Mouse (Mus musculus): Measurements from ENCODE around the gene Sgip1.

Gene Sgip1

GRCm38 (mm10) chr4:102899683-102900082, 158.6 kb downstream of the Sgip1 start:
- no peak for DNase-seq (ENCODE audit: extremely low spot score)

DNA sequence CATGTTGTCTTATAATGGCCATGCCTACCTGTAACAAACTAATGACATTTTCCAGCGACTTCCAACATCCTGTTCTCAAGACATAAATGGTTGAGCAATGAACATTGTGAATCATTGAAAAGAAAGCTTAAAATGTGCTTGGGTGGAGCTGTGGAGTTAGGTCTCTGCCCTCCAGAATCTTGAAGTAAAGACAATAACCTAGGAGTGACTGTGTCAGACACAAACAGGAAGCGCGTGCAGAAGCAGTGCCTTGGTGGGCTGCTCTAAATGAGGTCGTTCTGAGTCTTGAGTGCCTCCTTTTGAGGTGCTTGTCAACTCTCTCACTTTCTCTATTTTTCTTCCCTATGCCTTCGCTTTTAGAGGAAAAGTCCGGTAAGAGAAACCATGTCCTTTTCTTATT, 159.1 kb downstream of the Sgip1 start:
- no peak for DNase-seq (ENCODE audit: extremely low spot score)

GRCm38 (mm10) chr4:102907843-102908427, 166.8 kb downstream of the Sgip1 start:
- no peak for DNase-seq (ENCODE audit: extremely low spot score)

GRCm38 (mm10) chr4:102910191-102910590, 169.1 kb downstream of the Sgip1 start:
- no peak for DNase-seq (ENCODE audit: extremely low spot score)

DNA sequence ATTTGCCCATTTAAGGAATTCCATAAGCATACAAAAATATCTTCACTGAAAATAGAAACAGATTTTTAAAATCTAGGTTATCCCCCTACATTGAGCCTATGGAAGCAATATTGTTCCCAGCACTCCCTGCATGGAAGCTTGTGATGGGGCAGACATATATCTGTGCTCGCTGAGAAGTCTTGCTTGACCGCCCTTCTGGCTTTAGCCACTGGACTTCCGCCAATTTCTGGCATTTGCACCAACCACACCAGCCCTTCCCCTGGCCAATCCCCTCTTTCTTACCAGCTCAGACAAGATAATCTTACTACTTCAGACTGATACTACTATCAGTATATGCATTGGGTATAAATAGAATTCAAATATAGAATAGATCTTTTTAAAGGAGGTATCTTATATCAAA, 172.1 kb downstream of the Sgip1 start:
- DNase-seq (ENCODE audit: extremely low spot score) = no peak

DNA sequence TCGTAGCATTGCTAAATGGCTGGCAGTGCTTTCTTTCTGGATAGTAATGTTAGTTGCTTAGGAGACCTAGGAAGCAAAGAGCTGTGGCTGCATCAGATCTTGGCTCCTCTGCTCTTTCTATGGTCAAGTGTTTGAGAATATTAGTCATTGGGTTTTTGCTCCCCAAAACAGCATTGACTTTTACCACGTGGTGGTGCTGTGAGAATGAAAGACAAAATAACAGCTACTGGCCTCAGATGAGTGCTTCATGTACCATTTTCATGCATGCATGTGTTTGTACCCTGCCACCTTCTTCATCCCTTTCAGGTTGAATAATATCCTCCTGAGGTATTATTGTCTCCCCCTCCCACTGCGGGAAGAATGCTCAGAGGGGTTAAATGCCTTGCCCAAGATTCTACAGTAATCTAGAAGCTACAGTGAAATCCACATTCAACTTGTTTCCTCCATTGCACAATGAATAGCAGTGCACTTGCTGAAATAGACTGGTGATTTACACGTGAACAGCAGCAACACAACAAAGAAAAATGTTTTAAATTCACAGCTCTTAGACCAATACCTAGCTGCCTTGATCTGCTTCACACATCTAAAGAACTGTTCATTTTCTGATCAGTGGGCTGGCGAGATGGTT, 172.7 kb downstream of the Sgip1 start:
- no peak for DNase-seq (ENCODE audit: extremely low spot score)

- no peak for DNase-seq (ENCODE audit: extremely low spot score)
These were observed 177.1 kb downstream of the Sgip1 start for GRCm38 (mm10) chr4:102918191-102918590.

GRCm38 (mm10) chr4:102929491-102929890, 188.4 kb downstream of the Sgip1 start:
- no peak for DNase-seq (ENCODE audit: extremely low spot score)

DNA sequence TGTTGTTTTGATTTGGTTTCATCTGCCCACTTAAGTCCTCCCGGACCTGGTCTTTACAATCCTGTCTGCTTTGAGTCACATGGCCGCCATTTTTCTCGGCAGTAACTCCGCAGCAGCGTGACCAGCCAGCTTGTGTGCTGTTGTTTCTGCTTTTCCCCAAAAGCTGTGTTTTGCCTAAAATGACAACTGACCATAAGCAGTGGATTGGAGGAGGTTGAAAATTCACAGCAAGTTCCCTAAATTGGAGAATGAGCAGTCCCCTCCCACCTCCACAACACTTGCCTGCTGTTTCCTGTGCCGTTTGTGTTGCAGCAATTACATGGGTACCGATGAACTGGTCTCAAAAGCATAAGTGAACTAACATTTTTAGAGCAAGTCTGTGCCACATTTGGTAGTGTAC, 189.6 kb downstream of the Sgip1 start:
- DNase-seq (ENCODE audit: extremely low spot score) = no peak

DNA sequence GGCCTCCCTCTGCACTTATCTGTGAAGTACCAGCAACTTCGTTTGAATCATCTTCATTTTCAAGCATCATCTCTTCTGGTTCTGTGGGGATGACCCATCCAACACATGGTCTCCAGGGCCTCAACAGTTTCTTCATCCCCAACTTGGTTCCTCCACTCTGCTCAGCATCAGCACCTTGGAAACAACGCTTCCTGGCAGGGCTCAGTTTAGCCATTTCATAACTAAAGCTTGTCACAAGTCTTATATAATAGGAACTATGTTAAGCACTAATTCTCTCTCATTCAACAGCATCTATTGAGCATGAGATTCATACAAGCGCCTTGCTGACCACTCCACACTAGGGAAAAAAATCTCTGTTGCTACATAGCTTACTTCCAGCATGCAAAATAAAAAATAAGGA, 199.2 kb downstream of the Sgip1 start:
- DNase-seq (ENCODE audit: extremely low spot score) = no peak

GRCm38 (mm10) chr4:102940738-102941137, 199.6 kb downstream of the Sgip1 start:
- DNase-seq (ENCODE audit: extremely low spot score) = no peak

DNA sequence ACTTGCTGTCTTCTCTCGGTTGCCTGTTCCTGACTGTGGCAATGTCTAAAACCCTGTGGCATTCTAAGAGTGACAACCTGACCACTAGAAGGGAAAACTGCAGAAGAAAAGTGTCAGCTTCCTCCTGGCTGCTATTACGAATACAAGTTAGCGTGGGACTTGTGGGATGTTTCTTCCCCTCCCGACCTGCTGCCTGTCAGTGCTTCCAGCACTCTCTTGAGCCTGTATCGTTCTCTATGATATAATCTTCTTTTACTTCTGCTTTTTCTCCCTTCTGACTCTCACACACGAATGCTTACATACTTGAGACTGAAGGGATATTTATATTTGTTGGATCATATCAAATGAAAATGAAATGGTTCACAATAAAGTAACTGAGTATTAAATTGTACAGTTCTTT, 203.2 kb downstream of the Sgip1 start:
- no peak for DNase-seq (ENCODE audit: extremely low spot score)

GRCm38 (mm10) chr4:102952476-102952875, 211.4 kb downstream of the Sgip1 start:
- DNase-seq (ENCODE audit: extremely low spot score) = no peak

DNA sequence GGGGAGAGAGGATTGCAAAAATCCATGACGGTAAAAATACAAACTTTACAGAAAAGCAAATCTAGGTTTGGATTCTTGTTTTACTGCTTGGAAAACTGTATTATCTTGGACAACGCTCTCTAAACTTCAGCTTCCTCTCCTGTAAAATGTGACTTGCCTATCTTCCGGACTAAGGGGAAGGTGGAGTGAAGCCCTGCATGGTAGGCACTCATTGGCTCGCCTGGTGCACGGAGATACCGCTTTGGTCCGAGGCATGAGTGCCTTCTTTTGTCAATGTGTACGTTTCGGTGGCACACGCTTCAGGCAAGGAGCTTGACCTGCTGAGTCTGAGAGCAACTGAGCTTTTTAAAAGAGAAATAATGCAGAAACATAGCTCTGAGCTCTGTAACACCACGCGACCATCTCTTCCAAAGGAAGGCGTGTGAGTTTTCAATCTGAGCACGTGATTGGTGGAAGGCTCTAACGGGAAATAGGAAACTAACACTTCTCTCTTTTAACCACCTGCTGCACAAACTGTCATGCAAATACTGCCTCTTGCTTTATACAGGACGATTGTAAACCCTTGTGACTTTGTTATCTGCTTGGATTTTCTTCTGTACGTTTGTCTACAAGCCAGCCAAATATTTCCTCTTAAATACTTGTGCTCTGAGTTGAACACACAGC, 214.3 kb downstream of the Sgip1 start:
- no peak for DNase-seq (ENCODE audit: extremely low spot score)

- DNase-seq (ENCODE audit: extremely low spot score) = no peak
These were observed 218.3 kb downstream of the Sgip1 start for GRCm38 (mm10) chr4:102959409-102959808.

DNA sequence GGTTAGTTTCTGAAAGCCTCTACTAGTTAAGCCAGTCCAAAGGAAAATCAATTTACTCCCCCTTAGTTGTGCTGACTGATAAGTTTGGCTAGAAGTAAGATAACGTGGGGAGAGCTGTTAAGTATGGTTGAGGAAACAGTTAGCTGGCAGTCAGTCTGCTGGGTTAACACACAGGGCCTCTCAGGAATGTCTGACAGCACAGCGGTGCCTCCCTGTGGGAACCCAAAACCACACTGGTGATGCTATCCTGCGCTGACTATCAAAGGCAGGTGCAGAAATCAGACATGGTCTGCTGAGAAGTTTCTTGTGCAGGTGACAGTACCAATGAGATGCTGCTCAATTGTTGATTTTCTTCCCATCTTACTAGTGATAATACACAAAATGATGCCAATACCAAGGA, 223.1 kb downstream of the Sgip1 start:
- DNase-seq (ENCODE audit: extremely low spot score) = no peak

GRCm38 (mm10) chr4:102967811-102968210, 226.7 kb downstream of the Sgip1 start:
- no peak for DNase-seq (ENCODE audit: extremely low spot score)

DNA sequence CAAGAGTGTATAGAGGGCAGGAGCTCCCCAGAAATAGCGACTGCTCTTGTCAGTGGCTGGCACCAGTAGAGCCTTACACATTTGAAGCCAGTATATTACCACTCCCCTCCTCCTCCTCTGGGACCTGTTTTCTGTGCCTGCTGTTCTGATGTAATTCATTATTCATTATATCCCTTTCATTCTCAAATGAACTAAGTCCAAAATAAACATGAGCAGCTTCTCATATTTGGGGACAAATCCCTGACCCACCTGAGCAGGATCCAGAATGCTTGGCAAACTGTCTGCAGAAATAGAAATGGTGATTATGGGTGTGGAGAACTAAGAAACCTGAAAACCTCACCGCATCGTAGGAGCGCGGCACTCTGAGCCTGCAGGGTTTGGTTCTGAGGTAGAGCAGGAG, 228.5 kb downstream of the Sgip1 start:
- no peak for DNase-seq (ENCODE audit: extremely low spot score)

DNA sequence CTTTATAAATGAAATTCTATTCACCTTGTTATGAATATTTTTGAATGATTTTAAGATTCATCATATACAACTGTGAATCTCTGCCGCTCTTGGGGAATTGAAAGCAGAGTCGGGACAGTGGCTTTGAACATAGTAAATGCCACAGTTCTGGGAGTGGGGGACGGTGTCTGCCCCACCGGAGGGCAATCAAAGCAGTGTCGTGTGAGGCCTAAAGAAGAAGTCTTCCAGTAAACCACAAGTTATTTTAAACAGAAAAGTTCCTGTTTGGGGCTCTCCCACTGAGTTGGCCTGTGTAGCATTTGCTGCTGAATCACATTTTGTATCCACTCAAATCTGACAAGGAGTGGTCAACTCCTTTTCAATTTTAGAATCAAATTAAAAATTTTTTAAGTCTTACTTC, 230.1 kb downstream of the Sgip1 start:
- no peak for DNase-seq (ENCODE audit: extremely low spot score)

GRCm38 (mm10) chr4:102972071-102972470, 231.0 kb downstream of the Sgip1 start:
- no peak for DNase-seq (ENCODE audit: extremely low spot score)

GRCm38 (mm10) chr4:102974172-102974571, 233.1 kb downstream of the Sgip1 start:
- no peak for DNase-seq (ENCODE audit: extremely low spot score)

GRCm38 (mm10) chr4:102976290-102977275, 235.5 kb downstream of the Sgip1 start:
- DNase-seq (ENCODE audit: extremely low spot score) = peak; percentile 26
